Mouse (Mus musculus): ENCODE measurements at regions not wholly inside any gene's neighbourhood (a gene's known extent, or its start where the extent isn't known, plus 50 kb on each side); places are given as distances from the start of the nearest gene placed in this dataset.

GRCm38 (mm10) chr2:117871507-117872282 lies 240.0 kb upstream of the Thbs1 start:
- TF ChIP-seq POLR2A (IDR thresholded peaks at IDR 0.05; ENCODE audit: low read depth, low read length): no peak
- TF ChIP-seq CTCF (conservative IDR thresholded peaks at IDR 0.05; ENCODE audit: insufficient read depth, insufficient read length, low read depth, low read length): no peak

All from kidney, adult 2 months (tissue).